ENCODE assay signal across 15 mouse cellular contexts in the genomic region with DNA sequence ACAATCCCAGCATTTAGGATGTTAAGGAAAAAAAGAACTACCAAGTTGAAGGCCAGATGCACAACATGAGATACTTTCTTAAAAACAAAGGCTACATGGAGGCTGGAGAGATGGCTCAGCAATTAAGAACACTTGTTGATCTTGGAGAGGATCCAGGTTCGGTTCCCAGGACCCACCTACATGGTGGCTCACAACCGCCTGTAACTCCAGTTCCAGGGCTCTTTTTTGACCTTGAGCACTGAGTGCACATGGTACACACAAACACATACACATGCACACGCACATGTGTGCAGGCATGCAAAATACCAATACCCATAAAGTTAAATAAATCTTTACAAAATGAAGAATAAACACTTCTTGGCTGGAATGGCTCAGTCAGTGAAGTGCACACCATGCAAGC. TPM values are rescaled to one million over a fixed set of nuclear protein-coding genes. Genes with fewer than 3 reads are reported as not detected.
DNase-seq lines count a peak whose midpoint lies in the region; ATAC-seq and TF ChIP-seq lines count a peak whose summit lies in the region.
"Had no signal": no experiment of that assay in that cellular context is flagged by ENCODE, and none has a peak within 500 bp of the region (broad histone marks: within the 10 kb centered on the region; RNA-seq: fewer than 3 reads in every experiment).

No protein-coding gene starts in this region.

- H3K4me2 ChIP-seq in hindbrain, embryonic 14.5 days (replicated peaks), result peak overlapping the region; percentile 70
- H3K4me2 ChIP-seq in hindbrain, embryonic 12.5 days (replicated peaks), result no peak overlapping the region; the same call in 1 of the 2 replicates
- peak overlapping the region; percentile 67 for H3K4me2 ChIP-seq in midbrain, embryonic 14.5 days (ENCODE audit: low read length)
- no peak overlapping the region for H3K4me2 ChIP-seq in midbrain, embryonic 11.5 days
- H3K4me2 ChIP-seq in midbrain, embryonic 16.5 days (ENCODE audit: low read length), result peak overlapping the region; percentile 64
- H3K4me2 ChIP-seq in intestine, postnatal 0 days (replicated peaks; ENCODE audit: low read depth), result no peak overlapping the region
- H3K4me2 ChIP-seq: intestine, embryonic 15.5 days had no signal

- no peaks in the 10 kb centered on the region for H3K27me3 ChIP-seq in hindbrain, embryonic 14.5 days (ENCODE audit: control insufficient read depth, insufficient read depth, low read length)
- H3K27me3 ChIP-seq in hindbrain, embryonic 12.5 days, result no peaks in the 10 kb centered on the region
- H3K27me3 ChIP-seq in midbrain, embryonic 14.5 days (ENCODE audit: control insufficient read depth, insufficient read depth, low read length), result no peaks in the 10 kb centered on the region
- no peaks in the 10 kb centered on the region for H3K27me3 ChIP-seq in midbrain, embryonic 11.5 days (ENCODE audit: control insufficient read depth, insufficient read depth, low read length)
- H3K27me3 ChIP-seq in midbrain, embryonic 16.5 days (ENCODE audit: control insufficient read depth, insufficient read depth, low read depth, low read length), result no peaks in the 10 kb centered on the region
- H3K27me3 ChIP-seq in intestine, postnatal 0 days (replicated peaks; ENCODE audit: control insufficient read depth, insufficient read depth, low read length), result no peaks in the 10 kb centered on the region
- H3K27me3 ChIP-seq: intestine, embryonic 15.5 days had no signal

- peaks cover 35% of the 10 kb centered on the region for H3K4me1 ChIP-seq in hindbrain, embryonic 14.5 days (replicated peaks; ENCODE audit: control insufficient read depth, insufficient read depth, low read length)
- peaks cover 22% of the 10 kb centered on the region for H3K4me1 ChIP-seq in hindbrain, embryonic 12.5 days
- peaks cover 35% of the 10 kb centered on the region for H3K4me1 ChIP-seq in midbrain, embryonic 14.5 days (ENCODE audit: control insufficient read depth, insufficient read depth, low read length)
- peaks cover 8% of the 10 kb centered on the region for H3K4me1 ChIP-seq in midbrain, embryonic 11.5 days (ENCODE audit: control insufficient read depth, insufficient read depth, low read length)
- H3K4me1 ChIP-seq in midbrain, embryonic 16.5 days (ENCODE audit: control insufficient read depth, insufficient read depth, low read length), result peaks cover 33% of the 10 kb centered on the region
- H3K4me1 ChIP-seq in intestine, postnatal 0 days (replicated peaks; ENCODE audit: control insufficient read depth, insufficient read depth, low read length), result 0 out of 2 replicates have a peak, but pooled peaks cover 7% of the 10 kb centered on the region

- 86% methylated on average over 3 of the region's 3 CpGs for WGBS in hindbrain, embryonic 14.5 days
- WGBS in hindbrain, embryonic 12.5 days, result 86% methylated on average over 3 of the region's 3 CpGs
- WGBS in midbrain, embryonic 14.5 days, result 91% methylated on average over 3 of the region's 3 CpGs
- WGBS in midbrain, embryonic 11.5 days, result 92% methylated on average over 3 of the region's 3 CpGs
- WGBS in midbrain, embryonic 16.5 days, result 88% methylated on average over 3 of the region's 3 CpGs
- WGBS in intestine, postnatal 0 days, result 60% methylated on average over 3 of the region's 3 CpGs

- no peak for DNase-seq in hindbrain, embryonic 14.5 days (ENCODE audit: low spot score)
- DNase-seq in midbrain, embryonic 14.5 days, result no peak
- DNase-seq in midbrain, embryonic 11.5 days (ENCODE audit: low spot score, missing footprints), result no peak
- DNase-seq in cerebellum, adult 18-20 months, result no peak
- DNase-seq: cerebellum, adult 8-10 months; heart, adult 18-20 months; heart, postnatal 36 days; kidney, postnatal 25 days; lung, postnatal 14 days; right cerebral cortex, postnatal 25 days had no signal

- no peak for TF ChIP-seq CTCF in intestine, postnatal 0 days (IDR thresholded peaks at IDR 0.05; ENCODE audit: low read depth)

- H3K4me3 ChIP-seq in hindbrain, embryonic 14.5 days (replicated peaks; ENCODE audit: low read length), result peak overlapping the region; percentile 4; the same call in 1 of the 2 replicates
- H3K4me3 ChIP-seq in hindbrain, embryonic 12.5 days, result no peak overlapping the region
- no peak overlapping the region for H3K4me3 ChIP-seq in midbrain, embryonic 14.5 days (replicated peaks; ENCODE audit: low read depth, low read length)
- no peak overlapping the region for H3K4me3 ChIP-seq in midbrain, embryonic 11.5 days (ENCODE audit: low read depth, low read length)
- peak overlapping the region; percentile 23; the same call in 1 of the 2 replicates for H3K4me3 ChIP-seq in midbrain, embryonic 16.5 days (ENCODE audit: low read depth, low read length)
- no peak overlapping the region for H3K4me3 ChIP-seq in intestine, postnatal 0 days (ENCODE audit: low read depth, low read length)
- H3K4me3 ChIP-seq: embryonic facial prominence, embryonic 10.5 days; intestine, embryonic 15.5 days had no signal

- H3K36me3 ChIP-seq in hindbrain, embryonic 14.5 days (replicated peaks; ENCODE audit: control insufficient read depth, insufficient read depth), result no peaks in the 10 kb centered on the region
- H3K36me3 ChIP-seq in hindbrain, embryonic 12.5 days, result no peaks in the 10 kb centered on the region
- H3K36me3 ChIP-seq in midbrain, embryonic 14.5 days (ENCODE audit: control insufficient read depth, insufficient read depth, low read length), result no peaks in the 10 kb centered on the region
- no peaks in the 10 kb centered on the region for H3K36me3 ChIP-seq in midbrain, embryonic 11.5 days (ENCODE audit: control insufficient read depth, insufficient read depth, low read length)
- no peaks in the 10 kb centered on the region for H3K36me3 ChIP-seq in midbrain, embryonic 16.5 days (ENCODE audit: control insufficient read depth, insufficient read depth, low read length)
- H3K36me3 ChIP-seq in intestine, postnatal 0 days (ENCODE audit: control insufficient read depth, insufficient read depth), result no peaks in the 10 kb centered on the region
- H3K36me3 ChIP-seq: embryonic facial prominence, embryonic 10.5 days; intestine, embryonic 15.5 days had no signal

- no peak for ATAC-seq in hindbrain, embryonic 14.5 days (ENCODE audit: low FRiP score)
- ATAC-seq in hindbrain, embryonic 12.5 days (ENCODE audit: low FRiP score), result no peak
- no peak for ATAC-seq in midbrain, embryonic 14.5 days (ENCODE audit: low FRiP score, low TSS enrichment)
- no peak for ATAC-seq in midbrain, embryonic 11.5 days (ENCODE audit: low FRiP score)
- ATAC-seq in midbrain, embryonic 16.5 days, result no peak
- ATAC-seq in intestine, postnatal 0 days, result no peak
- ATAC-seq: intestine, embryonic 15.5 days had no signal

- no peak overlapping the region for H3K27ac ChIP-seq in hindbrain, embryonic 14.5 days
- no peak overlapping the region for H3K27ac ChIP-seq in hindbrain, embryonic 12.5 days
- no peak overlapping the region for H3K27ac ChIP-seq in midbrain, embryonic 14.5 days (replicated peaks; ENCODE audit: low read depth, low read length)
- no peak overlapping the region for H3K27ac ChIP-seq in midbrain, embryonic 11.5 days (ENCODE audit: low read depth, low read length)
- no peak overlapping the region for H3K27ac ChIP-seq in midbrain, embryonic 16.5 days (ENCODE audit: low read length)
- no peak overlapping the region for H3K27ac ChIP-seq in intestine, postnatal 0 days (ENCODE audit: low read depth, low read length)
- H3K27ac ChIP-seq: embryonic facial prominence, embryonic 10.5 days; intestine, embryonic 15.5 days had no signal

- no peak overlapping the region for H3K9ac ChIP-seq in hindbrain, embryonic 14.5 days
- no peak overlapping the region for H3K9ac ChIP-seq in hindbrain, embryonic 12.5 days
- no peak overlapping the region for H3K9ac ChIP-seq in midbrain, embryonic 14.5 days (replicated peaks; ENCODE audit: low read length)
- H3K9ac ChIP-seq in midbrain, embryonic 11.5 days (ENCODE audit: low read length), result no peak overlapping the region
- no peak overlapping the region for H3K9ac ChIP-seq in midbrain, embryonic 16.5 days (ENCODE audit: low read depth, low read length)
- no peak overlapping the region for H3K9ac ChIP-seq in intestine, postnatal 0 days (ENCODE audit: low read depth, low read length)
- H3K9ac ChIP-seq: intestine, embryonic 15.5 days had no signal

- no peaks in the 10 kb centered on the region for H3K9me3 ChIP-seq in hindbrain, embryonic 14.5 days (ENCODE audit: control insufficient read depth, low read length)
- no peaks in the 10 kb centered on the region for H3K9me3 ChIP-seq in hindbrain, embryonic 12.5 days (replicated peaks)
- no peaks in the 10 kb centered on the region for H3K9me3 ChIP-seq in midbrain, embryonic 14.5 days (ENCODE audit: control insufficient read depth, low read length)
- no peaks in the 10 kb centered on the region for H3K9me3 ChIP-seq in midbrain, embryonic 11.5 days (ENCODE audit: control insufficient read depth, low read length)
- H3K9me3 ChIP-seq in midbrain, embryonic 16.5 days (replicated peaks; ENCODE audit: control insufficient read depth, low read length, poor library complexity, severe bottlenecking), result no peaks in the 10 kb centered on the region
- H3K9me3 ChIP-seq in intestine, postnatal 0 days (ENCODE audit: control insufficient read depth), result no peaks in the 10 kb centered on the region
- H3K9me3 ChIP-seq: embryonic facial prominence, embryonic 10.5 days; intestine, embryonic 15.5 days had no signal

RNA-seq across cellular contexts. Expression of gene Arhgef12, which starts 39.1 kb away (rescaled TPM):
- 31.7 and 38.4 TPM in 2 replicates for polyA plus RNA-seq in hindbrain, embryonic 14.5 days (2014; fragmentation: Nextera tagmentation; extraction: Ambion mirVana)
- polyA plus RNA-seq in hindbrain, embryonic 12.5 days (2016; fragmentation: Nextera tagmentation; extraction: Ambion mirVana), result 16.1 and 18.5 TPM in 2 replicates
- polyA plus RNA-seq in midbrain, embryonic 14.5 days (2014; fragmentation: Nextera tagmentation; extraction: Ambion mirVana), result 34.8 and 38.6 TPM in 2 replicates
- 9.2 and 10.0 TPM in 2 replicates for polyA plus RNA-seq in midbrain, embryonic 11.5 days (2014; fragmentation: Nextera tagmentation; extraction: Ambion mirVana)
- polyA plus RNA-seq in midbrain, embryonic 16.5 days (2015; fragmentation: Nextera tagmentation; extraction: Ambion mirVana), result 22.1 and 23.6 TPM in 2 replicates
- 3.9 and 4.9 TPM in 2 replicates for polyA plus RNA-seq in intestine, postnatal 0 days (2015; fragmentation: Nextera tagmentation; extraction: Ambion mirVana)

RNA-seq across cellular contexts. Expression of gene Tmem136, which starts 48.5 kb away (rescaled TPM):
- 10.1 and 11.1 TPM in 2 replicates for polyA plus RNA-seq in hindbrain, embryonic 14.5 days (2014; fragmentation: Nextera tagmentation; extraction: Ambion mirVana)
- polyA plus RNA-seq in hindbrain, embryonic 12.5 days (2016; fragmentation: Nextera tagmentation; extraction: Ambion mirVana), result 10.7 and 13.7 TPM in 2 replicates
- 9.8 and 11.6 TPM in 2 replicates for polyA plus RNA-seq in midbrain, embryonic 14.5 days (2014; fragmentation: Nextera tagmentation; extraction: Ambion mirVana)
- polyA plus RNA-seq in midbrain, embryonic 11.5 days (2014; fragmentation: Nextera tagmentation; extraction: Ambion mirVana), result 13.9 and 17.5 TPM in 2 replicates
- 11.2 TPM in 2 replicates for polyA plus RNA-seq in midbrain, embryonic 16.5 days (2015; fragmentation: Nextera tagmentation; extraction: Ambion mirVana)
- 1.4 and 1.6 TPM in 2 replicates for polyA plus RNA-seq in intestine, postnatal 0 days (2015; fragmentation: Nextera tagmentation; extraction: Ambion mirVana)

Comparison
In these comparisons a context has a peak if more than half of its experiments do, and no peak if none do; other contexts are left out.
1. H3K4me2 ChIP-seq: peak in hindbrain, embryonic 14.5 days (single experiment), midbrain, embryonic 14.5 days (single experiment) and midbrain, embryonic 16.5 days (single experiment); none in hindbrain, embryonic 12.5 days (single experiment), midbrain, embryonic 11.5 days (single experiment) and intestine, postnatal 0 days (single experiment).
2. H3K4me3 ChIP-seq: peak in hindbrain, embryonic 14.5 days (single experiment) and midbrain, embryonic 16.5 days (single experiment); none in hindbrain, embryonic 12.5 days (single experiment), midbrain, embryonic 14.5 days (single experiment), midbrain, embryonic 11.5 days (single experiment) and intestine, postnatal 0 days (single experiment).